Mouse (Mus musculus) cerebellum, adult 2 months (tissue): ENCODE data around the gene Chd1l.

Source experiments
- CTCF ChIP-seq: fragments of 200-500 bp; IDR thresholded peaks from 2 replicates; pipeline ENCODE4 v1.5.1; 2011; ENCODE audit warnings: low read depth, mild to moderate bottlenecking, control low read depth, low read length, moderate library complexity, borderline replicate concordance; ENCODE audit not compliant: insufficient read depth
- POLR2A ChIP-seq: fragments of 200-500 bp; IDR thresholded peaks from 2 replicates; pipeline ENCODE4 v1.6.1; 2011; ENCODE audit warnings: low read length, control low read depth, borderline replicate concordance; ENCODE audit not compliant: insufficient read depth

DNA sequence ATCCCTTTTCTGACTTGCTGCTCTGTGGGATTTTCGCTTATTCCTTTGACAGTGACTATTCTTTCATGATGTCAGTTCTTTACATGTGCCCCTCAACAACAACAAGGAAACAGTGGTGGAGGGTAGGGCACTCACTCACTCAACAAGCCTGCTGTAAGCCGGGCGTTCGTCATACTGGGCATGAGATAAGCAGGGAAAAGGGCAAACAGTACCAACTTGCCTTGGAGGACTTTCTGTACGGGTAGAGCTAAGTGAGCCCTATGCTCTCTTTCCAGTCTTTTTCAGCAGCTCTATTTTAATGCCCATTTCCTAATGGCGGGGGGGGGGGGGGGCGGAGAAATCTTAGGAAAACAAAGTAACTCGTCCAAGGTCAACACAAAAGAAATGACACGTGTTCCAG is 32.0 kb upstream of the Chd1l start:
- TF ChIP-seq CTCF, result no peak
- TF ChIP-seq POLR2A, result no peak
